Mouse (Mus musculus): ENCODE data around the gene Tlcd2. TPM values are rescaled to one million over a fixed set of nuclear protein-coding genes. Genes with fewer than 3 reads are reported as not detected.

Tlcd2 gene
- polyA plus RNA-seq, 1 experiment from 2014 or later, result 11.0 TPM

GRCm38 (mm10) chr11:75512301-75513018 is 50.9 kb downstream of the Tlcd2 start:
- Histone ChIP-seq H3K9ac (ENCODE audit: low read length) (no peak overlapping the region), H3K9me3 (ENCODE audit: control insufficient read depth, low read length) (no peaks in the 10 kb centered on the region)

GRCm38 (mm10) chr11:75513336-75513735 is 51.8 kb downstream of the Tlcd2 start, which contains the start of gene Scarf1:
Scarf1 (plus strand) TSS chr11:75513540.
- Histone ChIP-seq H3K27me3 (ENCODE audit: control insufficient read depth, insufficient read depth, low read length) (no peaks in the 10 kb centered on the region), H3K9me3 (ENCODE audit: control insufficient read depth, low read length) (no peaks in the 10 kb centered on the region), H3K4me2 (ENCODE audit: low read depth) (no peak within 1 kb of the TSS), H3K4me1 (ENCODE audit: control insufficient read depth, insufficient read depth, low read length) (peaks cover 10% of the 10 kb centered on the region; the same call in 1 of the 2 replicates), H3K36me3 (ENCODE audit: control insufficient read depth, insufficient read depth, low read length) (peaks cover 9% of the 10 kb centered on the region), H3K4me3 (ENCODE audit: low read depth, low read length) (no peak within 1 kb of the TSS), H3K9ac (ENCODE audit: low read length) (0 out of 2 replicates have a peak within 1 kb of the TSS, but pooled peaks have one; percentile 24), H3K27ac (ENCODE audit: low read depth, low read length) (no peak within 1 kb of the TSS)
- 54% methylated on average over 8 of the region's 8 CpGs for WGBS
- ATAC-seq (ENCODE audit: insufficient read depth, low FRiP score, low TSS enrichment), result no peak
- no peak for DNase-seq (ENCODE audit: low spot score)

More at GRCm38 (mm10) chr11:75512301-75513018, 50.9 kb downstream of the Tlcd2 start:
- WGBS, result 84% methylated on average over 9 of the region's 9 CpGs
- Histone ChIP-seq H3K36me3 (ENCODE audit: control insufficient read depth, insufficient read depth, low read length) (peaks cover 14% of the 10 kb centered on the region), H3K4me1 (ENCODE audit: control insufficient read depth, insufficient read depth, low read length) (peaks cover 10% of the 10 kb centered on the region; the same call in 1 of the 2 replicates), H3K4me3 (ENCODE audit: low read depth, low read length) (no peak overlapping the region), H3K27ac (ENCODE audit: low read depth, low read length) (no peak overlapping the region), H3K27me3 (ENCODE audit: control insufficient read depth, insufficient read depth, low read length) (no peaks in the 10 kb centered on the region), H3K4me2 (ENCODE audit: low read depth) (no peak overlapping the region)
- ATAC-seq (ENCODE audit: insufficient read depth, low FRiP score, low TSS enrichment) (no peak), DNase-seq (ENCODE audit: low spot score) (no peak)

- 90% methylated on average over 25 of the region's 25 CpGs for WGBS
- no peaks in the 10 kb centered on the region for H3K36me3 ChIP-seq (ENCODE audit: control insufficient read depth, insufficient read depth, low read length)
- H3K27me3 ChIP-seq (ENCODE audit: control insufficient read depth, insufficient read depth, low read length), result no peaks in the 10 kb centered on the region
- H3K4me1 ChIP-seq (ENCODE audit: control insufficient read depth, insufficient read depth, low read length), result peaks cover 5% of the 10 kb centered on the region; the same call in 1 of the 2 replicates
- no peak for ATAC-seq (ENCODE audit: insufficient read depth, low FRiP score, low TSS enrichment)
- H3K9me3 ChIP-seq (ENCODE audit: control insufficient read depth, low read length), result no peaks in the 10 kb centered on the region
- H3K4me3 ChIP-seq (ENCODE audit: low read depth, low read length), result no peak overlapping the region
- H3K27ac ChIP-seq (ENCODE audit: low read depth, low read length), result no peak overlapping the region
- DNase-seq (ENCODE audit: low spot score), result no peak
- no peak overlapping the region for H3K4me2 ChIP-seq (ENCODE audit: low read depth)
- H3K9ac ChIP-seq (ENCODE audit: low read length), result no peak overlapping the region
Measured at GRCm38 (mm10) chr11:75515186-75515585, 53.7 kb downstream of the Tlcd2 start.

GRCm38 (mm10) chr11:75519834-75520633 is 58.5 kb downstream of the Tlcd2 start:
- 79% methylated on average over 15 of the region's 15 CpGs for WGBS
- Histone ChIP-seq H3K9ac (ENCODE audit: low read length) (no peak overlapping the region), H3K27me3 (ENCODE audit: control insufficient read depth, insufficient read depth, low read length) (no peaks in the 10 kb centered on the region), H3K4me3 (ENCODE audit: low read depth, low read length) (no peak overlapping the region), H3K27ac (ENCODE audit: low read depth, low read length) (no peak overlapping the region), H3K9me3 (ENCODE audit: control insufficient read depth, low read length) (no peaks in the 10 kb centered on the region), H3K36me3 (ENCODE audit: control insufficient read depth, insufficient read depth, low read length) (no peaks in the 10 kb centered on the region), H3K4me2 (ENCODE audit: low read depth) (no peak overlapping the region), H3K4me1 (ENCODE audit: control insufficient read depth, insufficient read depth, low read length) (no peaks in the 10 kb centered on the region)
- ATAC-seq (ENCODE audit: insufficient read depth, low FRiP score, low TSS enrichment) (no peak), DNase-seq (ENCODE audit: low spot score) (no peak)

MicroRNAs within 50 kb of the gene (microRNA counts, 519-probe panel; counts per million panel counts)
- microRNA mmu-miR-22, result 4,859 counts per million, percentile 87 among the panel's probes with 10 or more counts

Small RNA genes lying within 50 kb of the gene (microRNA-seq; reads per million reads assigned to microRNA genes)
- gene Mir22, result 2,447 reads per million, percentile 84 among the genes with 10 or more reads in this experiment

Other genes starting within 250 kb of the Tlcd2 start
- gene Rpa1, start 113.4 kb upstream of the Tlcd2 start, polyA plus RNA-seq (2014; fragmentation: Nextera tagmentation; extraction: Ambion mirVana), result 117 and 123 TPM in 2 replicates
- 13.4 and 15.9 TPM in 2 replicates for gene Smyd4, start 113.3 kb upstream of the Tlcd2 start, polyA plus RNA-seq (2014; fragmentation: Nextera tagmentation; extraction: Ambion mirVana)
- gene Serpinf1, start 39.0 kb upstream of the Tlcd2 start, polyA plus RNA-seq (2014; fragmentation: Nextera tagmentation; extraction: Ambion mirVana), result 84.0 and 87.0 TPM in 2 replicates
- 0.15 and 0.17 TPM in 2 replicates for gene Serpinf2, start 22.1 kb upstream of the Tlcd2 start, polyA plus RNA-seq (2014; fragmentation: Nextera tagmentation; extraction: Ambion mirVana)
- gene Wdr81, start 7.0 kb upstream of the Tlcd2 start, polyA plus RNA-seq (2014; fragmentation: Nextera tagmentation; extraction: Ambion mirVana), result 5.3 and 6.2 TPM in 2 replicates
- 113 and 123 TPM in 2 replicates for gene Prpf8, start 25.1 kb downstream of the Tlcd2 start, polyA plus RNA-seq (2014; fragmentation: Nextera tagmentation; extraction: Ambion mirVana)
- 0.50 and 0.56 TPM in 2 replicates for gene Rilp, start 48.4 kb downstream of the Tlcd2 start, polyA plus RNA-seq (2014; fragmentation: Nextera tagmentation; extraction: Ambion mirVana)
- gene Scarf1, start 51.8 kb downstream of the Tlcd2 start, polyA plus RNA-seq (2014; fragmentation: Nextera tagmentation; extraction: Ambion mirVana), result 4.4 and 4.8 TPM in 2 replicates
- 5.6 and 6.6 TPM in 2 replicates for gene Slc43a2, start 70.0 kb downstream of the Tlcd2 start, polyA plus RNA-seq (2014; fragmentation: Nextera tagmentation; extraction: Ambion mirVana)
- 90.5 TPM in 2 replicates for gene Pitpna, start 126.4 kb downstream of the Tlcd2 start, polyA plus RNA-seq (2014; fragmentation: Nextera tagmentation; extraction: Ambion mirVana)
- gene Inpp5k, start 169.3 kb downstream of the Tlcd2 start, polyA plus RNA-seq (2014; fragmentation: Nextera tagmentation; extraction: Ambion mirVana), result 26.2 and 28.4 TPM in 2 replicates
- gene Myo1c, start 188.8 kb downstream of the Tlcd2 start, polyA plus RNA-seq (2014; fragmentation: Nextera tagmentation; extraction: Ambion mirVana), result 13.0 and 13.8 TPM in 2 replicates
- 125 and 134 TPM in 2 replicates for gene Crk, start 217.5 kb downstream of the Tlcd2 start, polyA plus RNA-seq (2014; fragmentation: Nextera tagmentation; extraction: Ambion mirVana)

Measured in neural tube, embryonic 11.5 days (tissue).